Mouse (Mus musculus): ENCODE results near the gene Hirip3. TPM values are rescaled to one million over a fixed set of nuclear protein-coding genes. Genes with fewer than 3 reads are reported as not detected.

Gene Hirip3
- polyA plus RNA-seq, 1 experiment from 2014 or later: 15.2 TPM

GRCm38 (mm10) chr7:126914844-126915243 lies 53.1 kb downstream of the Hirip3 start:
- Histone ChIP-seq H3K9me3 (ENCODE audit: control insufficient read depth, low read length) (no peaks in the 10 kb centered on the region), H3K27me3 (ENCODE audit: control insufficient read depth, insufficient read depth, low read length) (no peaks in the 10 kb centered on the region), H3K9ac (replicated peaks; ENCODE audit: low read depth, low read length) (no peak overlapping the region), H3K36me3 (ENCODE audit: control insufficient read depth, insufficient read depth, low read length) (no peaks in the 10 kb centered on the region), H3K4me3 (ENCODE audit: low read depth, low read length) (no peak overlapping the region), H3K27ac (ENCODE audit: low read depth, low read length) (no peak overlapping the region), H3K4me1 (ENCODE audit: control insufficient read depth, insufficient read depth, low read length) (no peaks in the 10 kb centered on the region), H3K4me2 (ENCODE audit: low read depth, low read length) (no peak overlapping the region)
- ATAC-seq (ENCODE audit: low read depth): no peak
- 93% methylated on average over 3 of the region's 3 CpGs for WGBS

Other genes starting within 250 kb of the Hirip3 start
- gene Nupr1, start 231.1 kb upstream of the Hirip3 start, polyA plus RNA-seq (2014; fragmentation: Nextera tagmentation; extraction: Ambion mirVana): 2.2 and 10.8 TPM in 2 replicates
- gene Sgf29, start 212.7 kb upstream of the Hirip3 start, polyA plus RNA-seq (2014; fragmentation: Nextera tagmentation; extraction: Ambion mirVana): 58.0 and 61.5 TPM in 2 replicates
- 0.59 and 2.2 TPM in 2 replicates for gene Sult1a1, start 185.5 kb upstream of the Hirip3 start, polyA plus RNA-seq (2014; fragmentation: Nextera tagmentation; extraction: Ambion mirVana)
- 132 and 140 TPM in 2 replicates for gene Bola2, start 166.6 kb upstream of the Hirip3 start, polyA plus RNA-seq (2014; fragmentation: Nextera tagmentation; extraction: Ambion mirVana)
- gene Slx1b, start 166.2 kb upstream of the Hirip3 start, polyA plus RNA-seq (2014; fragmentation: Nextera tagmentation; extraction: Ambion mirVana): 11.2 and 13.1 TPM in 2 replicates
- gene Coro1a, start 154.2 kb upstream of the Hirip3 start, polyA plus RNA-seq (2014; fragmentation: Nextera tagmentation; extraction: Ambion mirVana): 98.8 and 104 TPM in 2 replicates
- gene Mapk3, start 102.4 kb upstream of the Hirip3 start, polyA plus RNA-seq (2014; fragmentation: Nextera tagmentation; extraction: Ambion mirVana): 85.0 and 85.9 TPM in 2 replicates
- 1.8 and 2.4 TPM in 2 replicates for gene Gdpd3, start 95.6 kb upstream of the Hirip3 start, polyA plus RNA-seq (2014; fragmentation: Nextera tagmentation; extraction: Ambion mirVana)
- 219 and 246 TPM in 2 replicates for gene Ypel3, start 85.0 kb upstream of the Hirip3 start, polyA plus RNA-seq (2014; fragmentation: Nextera tagmentation; extraction: Ambion mirVana)
- 0.27 and 0.55 TPM in 2 replicates for gene Tbx6, start 80.5 kb upstream of the Hirip3 start, polyA plus RNA-seq (2014; fragmentation: Nextera tagmentation; extraction: Ambion mirVana)
- gene Ppp4c, start 69.5 kb upstream of the Hirip3 start, polyA plus RNA-seq (2014; fragmentation: Nextera tagmentation; extraction: Ambion mirVana): 154 and 168 TPM in 2 replicates
- 50.9 and 64.4 TPM in 2 replicates for gene Fam57b, start 64.3 kb upstream of the Hirip3 start, polyA plus RNA-seq (2014; fragmentation: Nextera tagmentation; extraction: Ambion mirVana)
- gene 4930451I11Rik, start 30.3 kb upstream of the Hirip3 start, polyA plus RNA-seq (2014; fragmentation: Nextera tagmentation; extraction: Ambion mirVana): not detected in 2 replicates
- gene Doc2a, start 14.6 kb upstream of the Hirip3 start, polyA plus RNA-seq (2014; fragmentation: Nextera tagmentation; extraction: Ambion mirVana): 18.4 and 20.2 TPM in 2 replicates
- 86.7 and 92.4 TPM in 2 replicates for gene Ino80e, start 405 bp downstream of the Hirip3 start, polyA plus RNA-seq (2014; fragmentation: Nextera tagmentation; extraction: Ambion mirVana)
- 28.9 and 36.5 TPM in 2 replicates for gene Taok2, start 22.7 kb downstream of the Hirip3 start, polyA plus RNA-seq (2014; fragmentation: Nextera tagmentation; extraction: Ambion mirVana)
- gene Tmem219, start 60.9 kb downstream of the Hirip3 start, polyA plus RNA-seq (2014; fragmentation: Nextera tagmentation; extraction: Ambion mirVana): 29.4 and 32.2 TPM in 2 replicates
- 92.9 and 103 TPM in 2 replicates for gene Kctd13, start 66.9 kb downstream of the Hirip3 start, polyA plus RNA-seq (2014; fragmentation: Nextera tagmentation; extraction: Ambion mirVana)
- gene Asphd1, start 87.6 kb downstream of the Hirip3 start, polyA plus RNA-seq (2014; fragmentation: Nextera tagmentation; extraction: Ambion mirVana): 5.8 and 10.6 TPM in 2 replicates
- gene Sez6l2, start 88.6 kb downstream of the Hirip3 start, polyA plus RNA-seq (2014; fragmentation: Nextera tagmentation; extraction: Ambion mirVana): 70.9 and 85.0 TPM in 2 replicates
- 105 and 107 TPM in 2 replicates for gene Cdipt, start 113.9 kb downstream of the Hirip3 start, polyA plus RNA-seq (2014; fragmentation: Nextera tagmentation; extraction: Ambion mirVana)
- 0.86 and 1.2 TPM in 2 replicates for gene Cdiptos, start 114.1 kb downstream of the Hirip3 start, polyA plus RNA-seq (2014; fragmentation: Nextera tagmentation; extraction: Ambion mirVana)
- 2.4 and 4.8 TPM in 2 replicates for gene Mvp, start 152.6 kb downstream of the Hirip3 start, polyA plus RNA-seq (2014; fragmentation: Nextera tagmentation; extraction: Ambion mirVana)
- gene Pagr1b, start 154.5 kb downstream of the Hirip3 start, polyA plus RNA-seq (2014; fragmentation: Nextera tagmentation; extraction: Ambion mirVana): not detected in 2 replicates
- gene Pagr1a, start 155.4 kb downstream of the Hirip3 start, polyA plus RNA-seq (2014; fragmentation: Nextera tagmentation; extraction: Ambion mirVana): 30.4 and 46.9 TPM in 2 replicates
- gene Gm42742, start 159.1 kb downstream of the Hirip3 start, polyA plus RNA-seq (2014; fragmentation: Nextera tagmentation; extraction: Ambion mirVana): 36.3 and 60.2 TPM in 2 replicates
- 41.4 and 63.5 TPM in 2 replicates for gene Prrt2, start 159.2 kb downstream of the Hirip3 start, polyA plus RNA-seq (2014; fragmentation: Nextera tagmentation; extraction: Ambion mirVana)
- gene Maz, start 165.1 kb downstream of the Hirip3 start, polyA plus RNA-seq (2014; fragmentation: Nextera tagmentation; extraction: Ambion mirVana): 61.7 and 64.8 TPM in 2 replicates
- 12.7 and 13.9 TPM in 2 replicates for gene Kif22, start 180.5 kb downstream of the Hirip3 start, polyA plus RNA-seq (2014; fragmentation: Nextera tagmentation; extraction: Ambion mirVana)
- not detected in 2 replicates for gene Zg16, start 225.4 kb downstream of the Hirip3 start, polyA plus RNA-seq (2014; fragmentation: Nextera tagmentation; extraction: Ambion mirVana)
- 1.4 and 1.6 TPM in 2 replicates for gene AI467606, start 229.4 kb downstream of the Hirip3 start, polyA plus RNA-seq (2014; fragmentation: Nextera tagmentation; extraction: Ambion mirVana)

Data from neural tube, embryonic 14.5 days (tissue).